Mouse (Mus musculus) midbrain, embryonic 14.5 days (tissue): ENCODE data around the gene Vps16. TPM values are rescaled to one million over a fixed set of nuclear protein-coding genes. Genes with fewer than 3 reads are reported as not detected.
A peak's percentile ranks its signal among the peaks of the same experiment; 100 is the strongest.

Experiments
- ATAC-seq: fragments of 200-750 bp; cut with Nextera tagmentation; 2 replicates; pipeline ENCODE4 v1.8.0; 2017; ENCODE audit warnings: moderate number of reproducible peaks, moderate library complexity; ENCODE audit not compliant: low FRiP score, low TSS enrichment
- DNase-seq: peaks from one replicate; pipeline ENCODE4 v3.0.0-alpha.2; 2015
- H3K27ac ChIP-seq: fragments of 300-500 bp; sonication (generic); replicated peaks from 2 replicates; pipeline ENCODE4 v1.5.1; 2014; ENCODE audit warnings: mild to moderate bottlenecking, low read depth, low read length, moderate library complexity
- H3K27me3 ChIP-seq: fragments of 300-500 bp; sonication (generic); 2 replicates; pipeline ENCODE4 v1.6.1; 2014; ENCODE audit warnings: low read length, control low read depth, mixed read lengths; ENCODE audit not compliant: control insufficient read depth, insufficient read depth
- H3K36me3 ChIP-seq: fragments of 300-500 bp; sonication (generic); 2 replicates; pipeline ENCODE4 v1.6.1; 2014; ENCODE audit warnings: low read length, control low read depth; ENCODE audit not compliant: control insufficient read depth, insufficient read depth
- H3K4me1 ChIP-seq: fragments of 300-500 bp; sonication (generic); 2 replicates; pipeline ENCODE4 v1.6.1; 2014; ENCODE audit warnings: mild to moderate bottlenecking, antibody characterized with exemption, low read length, control low read depth; ENCODE audit not compliant: control insufficient read depth, insufficient read depth
- H3K4me2 ChIP-seq: fragments of 300-500 bp; sonication (generic); 2 replicates; pipeline ENCODE4 v1.6.1; 2014; ENCODE audit warnings: mild to moderate bottlenecking, low read length, moderate library complexity
- H3K4me3 ChIP-seq: fragments of 300-500 bp; sonication (generic); replicated peaks from 2 replicates; pipeline ENCODE4 v1.5.1; 2014; ENCODE audit warnings: low read depth, low read length
- H3K9ac ChIP-seq: fragments of 300-500 bp; sonication (generic); replicated peaks from 2 replicates; pipeline ENCODE4 v1.6.1; 2014; ENCODE audit warnings: mild to moderate bottlenecking, low read length, moderate library complexity
- H3K9me3 ChIP-seq: fragments of 300-500 bp; sonication (generic); 2 replicates; pipeline ENCODE4 v1.6.1; 2016; ENCODE audit warnings: low read length, control low read depth, mixed read lengths; ENCODE audit not compliant: control insufficient read depth
- WGBS: fragments of 180-500 bp; shearing (Covaris S2); extraction: QIAGEN DNeasy Blood & Tissue Kit; methylation state at CpG from one replicate; pipeline ENCODE4 v1.1.7; 2014; 5-methylcytosine and 5-hydroxymethylcytosine counted together
- polyA plus RNA-seq: library from polyadenylated mRNA; unstranded; fragments of >200 nt; fragmentation: Nextera tagmentation; extraction: Ambion mirVana; gene quantifications from 2 replicates; pipeline ENCODE4 v1.2.1, GENCODE M21; 2014

Gene Vps16
- polyA plus RNA-seq, 1 experiment from 2014 or later, result 88.6 TPM

GRCm38 (mm10) chr2:130482177-130482576 is 58.0 kb downstream of the Vps16 start:
- no peaks in the 10 kb centered on the region for H3K27me3 ChIP-seq
- no peak for DNase-seq

GRCm38 (mm10) chr2:130482700-130483099 is 58.6 kb downstream of the Vps16 start:
- H3K9ac ChIP-seq, result no peak overlapping the region
- DNase-seq (peak; percentile 18), ATAC-seq (no peak)
- H3K4me3 ChIP-seq, result no peak overlapping the region
- H3K4me2 ChIP-seq, result no peak overlapping the region
- H3K4me1 ChIP-seq, result no peaks in the 10 kb centered on the region
- H3K27me3 ChIP-seq, result no peaks in the 10 kb centered on the region
- H3K9me3 ChIP-seq, result 0 out of 2 replicates have a peak, but pooled peaks cover 9% of the 10 kb centered on the region
- WGBS, result 53% methylated on average over 3 of the region's 3 CpGs
- no peak overlapping the region for H3K27ac ChIP-seq
- no peaks in the 10 kb centered on the region for H3K36me3 ChIP-seq

More at GRCm38 (mm10) chr2:130482177-130482576, 58.0 kb downstream of the Vps16 start:
- no peak overlapping the region for H3K4me3 ChIP-seq
- no peaks in the 10 kb centered on the region for H3K36me3 ChIP-seq
- 95% methylated on average over 4 of the region's 4 CpGs for WGBS
- no peak for ATAC-seq
- H3K9me3 ChIP-seq, result 0 out of 2 replicates have a peak, but pooled peaks cover 9% of the 10 kb centered on the region
- no peak overlapping the region for H3K4me2 ChIP-seq
- no peak overlapping the region for H3K9ac ChIP-seq
- H3K27ac ChIP-seq, result no peak overlapping the region
- H3K4me1 ChIP-seq, result no peaks in the 10 kb centered on the region

GRCm38 (mm10) chr2:130484206-130484605 is 60.1 kb downstream of the Vps16 start:
- H3K4me2 ChIP-seq, result no peak overlapping the region
- H3K9ac ChIP-seq, result no peak overlapping the region
- no peaks in the 10 kb centered on the region for H3K4me1 ChIP-seq
- DNase-seq (no peak), ATAC-seq (no peak)
- no peak overlapping the region for H3K27ac ChIP-seq
- no peaks in the 10 kb centered on the region for H3K36me3 ChIP-seq
- H3K9me3 ChIP-seq, result 0 out of 2 replicates have a peak, but pooled peaks cover 3% of the 10 kb centered on the region
- H3K27me3 ChIP-seq, result no peaks in the 10 kb centered on the region
- H3K4me3 ChIP-seq, result no peak overlapping the region
- WGBS, result 89% methylated on average over 1 of the region's 1 CpGs

- H3K4me3 ChIP-seq, result no peak overlapping the region
- H3K27me3 ChIP-seq, result no peaks in the 10 kb centered on the region
- no peak overlapping the region for H3K9ac ChIP-seq
- no peak overlapping the region for H3K4me2 ChIP-seq
- ATAC-seq (no peak), DNase-seq (no peak)
- H3K4me1 ChIP-seq, result 0 out of 2 replicates have a peak, but pooled peaks cover 7% of the 10 kb centered on the region
- H3K36me3 ChIP-seq, result no peaks in the 10 kb centered on the region
- no peaks in the 10 kb centered on the region for H3K9me3 ChIP-seq
- 49% methylated on average over 2 of the region's 2 CpGs for WGBS
- no peak overlapping the region for H3K27ac ChIP-seq
Observed at GRCm38 (mm10) chr2:130488002-130488401, 63.9 kb downstream of the Vps16 start.

GRCm38 (mm10) chr2:130488600-130488999 is 64.5 kb downstream of the Vps16 start:
- DNase-seq (no peak), ATAC-seq (no peak)
- H3K27ac ChIP-seq, result no peak overlapping the region
- no peak overlapping the region for H3K9ac ChIP-seq
- no peaks in the 10 kb centered on the region for H3K9me3 ChIP-seq
- WGBS, result 88% methylated on average over 4 of the region's 4 CpGs
- no peak overlapping the region for H3K4me3 ChIP-seq
- no peak overlapping the region for H3K4me2 ChIP-seq
- no peaks in the 10 kb centered on the region for H3K36me3 ChIP-seq
- no peaks in the 10 kb centered on the region for H3K27me3 ChIP-seq
- H3K4me1 ChIP-seq, result 0 out of 2 replicates have a peak, but pooled peaks cover 7% of the 10 kb centered on the region

GRCm38 (mm10) chr2:130491162-130491561 is 67.0 kb downstream of the Vps16 start:
- Histone ChIP-seq H3K9ac (no peak overlapping the region), H3K9me3 (no peaks in the 10 kb centered on the region), H3K27me3 (no peaks in the 10 kb centered on the region), H3K4me3 (no peak overlapping the region), H3K27ac (peak overlapping the region; percentile 61; the same call in 1 of the 2 replicates), H3K4me1 (0 out of 2 replicates have a peak, but pooled peaks cover 7% of the 10 kb centered on the region), H3K4me2 (no peak overlapping the region), H3K36me3 (no peaks in the 10 kb centered on the region)
- DNase-seq, result peak; percentile 14
- 12% methylated on average over 4 of the region's 4 CpGs for WGBS
- no peak for ATAC-seq

- Histone ChIP-seq H3K36me3 (no peaks in the 10 kb centered on the region), H3K9ac (no peak overlapping the region), H3K4me2 (no peak overlapping the region), H3K4me3 (no peak overlapping the region), H3K4me1 (0 out of 2 replicates have a peak, but pooled peaks cover 7% of the 10 kb centered on the region), H3K9me3 (no peaks in the 10 kb centered on the region), H3K27ac (peak overlapping the region; percentile 61; the same call in 1 of the 2 replicates), H3K27me3 (no peaks in the 10 kb centered on the region)
- WGBS, result 4% methylated on average over 7 of the region's 7 CpGs
- DNase-seq, result peak; percentile 80
- peak; percentile 67; the same call in 1 of the 2 replicates for ATAC-seq
Observed at GRCm38 (mm10) chr2:130491587-130491986, 67.4 kb downstream of the Vps16 start.

Other genes starting within 250 kb of the Vps16 start
- 349 and 358 TPM in 2 replicates for gene Snrpb, start 244.9 kb upstream of the Vps16 start, polyA plus RNA-seq
- not detected in 2 replicates for gene Tmc2, start 229.1 kb upstream of the Vps16 start, polyA plus RNA-seq
- gene Nop56, start 149.9 kb upstream of the Vps16 start, polyA plus RNA-seq, result 217 and 235 TPM in 2 replicates
- 166 and 170 TPM in 2 replicates for gene Idh3b, start 139.8 kb upstream of the Vps16 start, polyA plus RNA-seq
- gene Ebf4, start 129.2 kb upstream of the Vps16 start, polyA plus RNA-seq, result 3.6 and 4.7 TPM in 2 replicates
- 13.0 and 15.3 TPM in 2 replicates for gene Cpxm1, start 26.8 kb upstream of the Vps16 start, polyA plus RNA-seq
- gene Gm28372, start 19.1 kb upstream of the Vps16 start, polyA plus RNA-seq, result 0.15 TPM in 1 of 2 replicates, not detected in the other
- gene 1700020A23Rik, start 19.1 kb upstream of the Vps16 start, polyA plus RNA-seq, result not detected in 2 replicates
- not detected in 2 replicates for gene Tmem239, start 17.9 kb upstream of the Vps16 start, polyA plus RNA-seq
- gene Pced1a, start 362 bp downstream of the Vps16 start, polyA plus RNA-seq, result 10.1 and 15.1 TPM in 2 replicates
- 119 and 156 TPM in 2 replicates for gene Ptpra, start 25.9 kb downstream of the Vps16 start, polyA plus RNA-seq
- 98.4 and 112 TPM in 2 replicates for gene Mrps26, start 139.4 kb downstream of the Vps16 start, polyA plus RNA-seq
- 0.59 TPM in 1 of 2 replicates, not detected in the other for gene Oxt, start 151.8 kb downstream of the Vps16 start, polyA plus RNA-seq
- 0.70 TPM in 1 of 2 replicates, not detected in the other for gene Avp, start 158.2 kb downstream of the Vps16 start, polyA plus RNA-seq
- gene Fastkd5, start 205.7 kb downstream of the Vps16 start, polyA plus RNA-seq, result 7.4 and 13.8 TPM in 2 replicates
- gene Ubox5, start 205.7 kb downstream of the Vps16 start, polyA plus RNA-seq, result 10.6 and 13.0 TPM in 2 replicates
- gene Lzts3, start 218.5 kb downstream of the Vps16 start, polyA plus RNA-seq, result 3.4 and 9.1 TPM in 2 replicates
- 50.5 and 56.1 TPM in 2 replicates for gene Ddrgk1, start 240.3 kb downstream of the Vps16 start, polyA plus RNA-seq
- gene Itpa, start 243.3 kb downstream of the Vps16 start, polyA plus RNA-seq, result 122 and 135 TPM in 2 replicates